Mouse (Mus musculus) frontal cortex, postnatal 14 days (tissue): Measurements from ENCODE around the gene Dlgap1.
"Not testable (repeated sequence)": the region's sequence is repeated elsewhere in the genome, so short reads cannot be mapped to it uniquely, and the experiment has no call there.

Source experiments
- DNase-seq, 2 experiments: peaks; one replicate each; pipeline ENCODE4 v3.0.0; 2022; ENCODE audit warnings: low spot score in 2 of 2

Dlgap1 gene

DNA sequence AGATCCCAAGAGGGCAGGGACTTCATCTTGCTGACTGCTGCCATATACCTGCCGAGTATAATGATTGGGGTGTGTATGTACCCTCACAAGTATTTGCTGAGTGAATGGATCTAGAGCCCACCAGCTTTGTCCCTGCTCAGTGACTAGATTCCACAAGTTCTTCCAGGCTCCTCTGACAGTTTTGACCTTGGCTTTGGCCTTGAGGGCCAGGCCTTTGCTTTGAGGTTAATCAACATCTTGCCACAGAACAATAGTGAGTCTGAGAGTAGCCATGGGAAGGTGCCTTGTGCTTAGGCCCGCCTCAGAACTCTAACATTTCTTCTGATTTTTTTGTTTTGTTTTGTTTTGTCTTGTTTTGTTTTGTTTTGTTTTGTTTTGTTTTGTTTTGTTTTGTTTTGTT lies 837.7 kb downstream of the Dlgap1 start:
- no peak for DNase-seq

DNA sequence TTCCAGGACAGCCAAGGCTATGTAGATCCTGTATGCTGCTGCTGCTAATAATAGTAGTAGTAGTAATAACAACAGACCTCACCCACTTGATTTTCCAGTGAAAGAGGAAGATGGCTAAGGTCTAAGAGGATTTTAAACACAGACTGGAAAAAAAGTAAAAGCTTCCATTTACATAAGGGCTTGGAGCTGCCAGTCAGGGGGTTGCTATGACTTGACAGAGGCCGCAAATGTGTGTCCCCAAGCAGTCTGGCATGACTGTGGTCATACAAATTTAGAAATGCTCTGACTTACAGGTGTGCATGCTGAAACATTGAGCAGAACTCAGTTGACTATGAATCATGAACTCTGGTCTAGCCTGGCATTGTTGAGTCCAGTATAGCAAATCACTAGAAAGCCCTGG lies 839.0 kb downstream of the Dlgap1 start:
- DNase-seq: no peak

DNA sequence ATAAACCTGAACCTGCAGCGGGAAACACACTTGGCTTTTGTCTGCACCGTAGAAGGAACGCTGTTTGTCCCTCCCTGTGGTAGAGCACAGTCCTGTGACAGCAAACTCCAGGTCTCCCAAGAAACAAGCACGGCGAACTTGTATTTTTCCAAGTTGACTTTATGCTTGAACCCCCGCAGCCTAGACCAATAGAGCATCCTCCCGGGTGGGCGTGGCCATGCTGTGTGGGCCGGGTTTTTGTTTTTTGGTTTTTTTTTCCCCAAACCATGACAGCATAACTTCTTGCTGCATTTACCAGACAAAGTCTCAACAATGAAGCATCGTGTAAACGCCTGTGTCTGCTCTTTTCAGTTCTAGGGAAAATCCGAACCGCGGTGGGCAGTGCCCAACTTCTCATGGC lies 840.0 kb downstream of the Dlgap1 start:
- DNase-seq: no peak

DNA sequence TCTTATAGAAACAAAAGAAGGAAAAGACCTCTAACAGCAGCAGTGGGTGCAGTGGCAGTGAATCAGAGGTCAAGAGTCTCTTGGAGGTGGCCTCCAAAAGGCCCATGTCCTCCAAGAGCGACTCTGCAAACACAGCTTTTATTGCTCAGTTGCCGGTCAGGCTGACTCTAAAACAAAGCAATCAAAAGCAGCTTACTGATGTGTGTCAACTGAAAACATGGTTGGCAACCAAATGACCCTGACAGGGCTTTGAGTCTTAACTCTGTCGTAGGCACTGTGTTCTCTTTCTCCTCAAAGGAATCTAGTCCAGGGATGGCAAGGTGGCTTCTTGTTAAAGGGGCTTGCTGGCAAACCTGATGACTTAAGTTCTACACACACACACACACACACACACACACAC lies 840.9 kb downstream of the Dlgap1 start:
- DNase-seq: no peak

DNA sequence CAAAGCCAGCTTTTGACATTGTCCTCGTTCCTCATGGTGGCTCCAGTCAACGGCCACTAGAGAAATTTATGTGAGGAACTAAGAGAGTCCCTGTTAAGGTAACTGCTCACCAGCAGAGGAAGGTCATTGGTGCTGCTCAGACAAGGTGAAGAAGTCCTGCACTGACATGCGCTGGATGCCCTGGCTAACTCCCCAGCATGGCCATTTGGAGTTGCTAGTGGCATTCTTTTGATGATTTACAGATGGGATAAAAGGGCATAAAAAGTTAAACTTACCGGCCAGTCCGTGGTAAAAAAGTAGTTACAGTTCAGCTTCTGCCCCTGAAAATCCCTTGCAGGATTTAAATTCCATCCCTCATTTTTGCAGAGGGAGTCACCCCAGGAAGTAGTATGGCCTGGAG lies 841.9 kb downstream of the Dlgap1 start:
- no peak for DNase-seq

DNA sequence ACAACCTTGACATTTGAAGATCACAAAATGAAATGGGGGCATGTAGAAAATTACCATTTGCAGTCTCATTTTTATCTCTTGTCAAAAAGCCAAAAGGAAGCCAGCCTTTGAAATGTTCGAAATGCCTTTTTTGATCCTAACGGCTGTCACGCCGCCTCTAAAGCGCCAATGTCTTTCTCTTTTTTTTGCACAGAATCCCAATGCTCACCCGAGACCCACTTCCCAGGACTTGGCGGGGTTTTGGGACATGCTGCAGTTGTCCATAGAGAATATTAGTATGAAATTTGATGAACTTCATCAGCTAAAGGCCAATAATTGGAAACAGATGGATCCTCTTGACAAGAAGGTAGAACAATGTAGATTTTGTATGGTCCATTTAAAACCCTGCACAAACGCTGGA lies 846.1 kb downstream of the Dlgap1 start:
- no peak for DNase-seq

DNA sequence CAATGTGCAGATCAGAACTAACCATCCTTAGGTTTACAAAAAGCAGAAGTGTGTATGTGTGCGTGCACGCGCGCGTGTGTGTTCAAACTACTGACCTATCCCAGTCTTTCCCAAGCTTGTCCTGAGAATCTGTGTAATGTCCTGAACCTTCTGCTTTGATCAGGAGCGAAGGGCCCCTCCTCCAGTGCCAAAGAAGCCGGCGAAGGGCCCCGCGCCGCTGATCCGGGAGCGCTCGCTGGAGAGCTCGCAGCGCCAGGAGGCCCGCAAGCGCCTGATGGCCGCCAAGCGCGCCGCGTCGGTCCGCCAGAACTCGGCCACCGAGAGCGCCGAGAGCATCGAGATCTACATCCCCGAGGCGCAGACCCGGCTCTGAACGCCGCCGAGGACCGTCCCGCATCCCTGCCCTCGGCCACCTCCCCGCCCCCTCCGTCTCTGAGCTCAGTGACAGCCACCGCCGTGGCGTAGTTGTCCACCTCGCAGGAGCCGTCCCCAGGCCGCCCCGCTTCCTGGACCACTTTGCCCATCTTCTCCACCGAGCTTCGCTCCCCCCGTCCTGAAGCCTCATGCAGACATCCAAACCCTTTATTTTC lies 849.1 kb downstream of the Dlgap1 start:
- no peak for DNase-seq

DNA sequence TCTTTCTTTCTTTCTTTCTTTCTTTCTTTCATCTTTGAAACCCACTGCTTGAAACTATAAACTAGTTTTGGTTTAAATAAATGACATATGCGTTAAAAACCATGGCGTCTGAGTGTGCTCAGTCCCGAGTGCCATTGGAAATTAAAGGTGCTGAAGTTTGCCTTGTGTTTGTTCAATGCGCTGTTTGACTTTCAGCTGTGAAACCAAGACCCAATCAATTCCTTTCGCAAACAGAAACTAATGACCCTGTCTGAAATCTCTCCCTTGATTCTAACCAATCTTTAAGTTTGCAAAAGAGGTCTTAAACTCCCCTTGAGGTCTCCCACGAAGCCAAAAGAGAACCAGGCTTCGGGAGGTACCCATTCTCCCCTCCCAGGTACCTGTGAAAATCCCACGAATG lies 854.2 kb downstream of the Dlgap1 start:
- no peak for DNase-seq

DNA sequence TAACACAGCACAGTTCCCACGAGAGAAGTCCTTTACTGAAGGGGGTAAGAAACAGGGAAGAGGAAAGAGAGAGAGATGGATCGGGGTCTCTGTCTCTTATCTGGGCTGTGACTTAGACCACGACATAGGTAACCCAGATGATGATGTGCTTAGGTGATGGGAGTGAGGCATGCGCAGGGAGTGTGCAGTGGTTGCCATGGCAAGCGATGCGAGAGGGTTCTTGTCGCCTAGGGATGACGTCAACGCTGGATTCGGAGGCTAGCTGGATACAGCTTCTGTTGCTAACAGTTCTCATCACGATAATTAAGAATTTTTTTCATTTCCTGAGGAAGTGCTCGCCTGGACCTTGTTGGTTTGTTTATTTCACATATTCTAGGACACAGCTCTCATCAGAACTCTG lies 857.4 kb downstream of the Dlgap1 start:
- DNase-seq: peak; percentile 61 to 73

DNA sequence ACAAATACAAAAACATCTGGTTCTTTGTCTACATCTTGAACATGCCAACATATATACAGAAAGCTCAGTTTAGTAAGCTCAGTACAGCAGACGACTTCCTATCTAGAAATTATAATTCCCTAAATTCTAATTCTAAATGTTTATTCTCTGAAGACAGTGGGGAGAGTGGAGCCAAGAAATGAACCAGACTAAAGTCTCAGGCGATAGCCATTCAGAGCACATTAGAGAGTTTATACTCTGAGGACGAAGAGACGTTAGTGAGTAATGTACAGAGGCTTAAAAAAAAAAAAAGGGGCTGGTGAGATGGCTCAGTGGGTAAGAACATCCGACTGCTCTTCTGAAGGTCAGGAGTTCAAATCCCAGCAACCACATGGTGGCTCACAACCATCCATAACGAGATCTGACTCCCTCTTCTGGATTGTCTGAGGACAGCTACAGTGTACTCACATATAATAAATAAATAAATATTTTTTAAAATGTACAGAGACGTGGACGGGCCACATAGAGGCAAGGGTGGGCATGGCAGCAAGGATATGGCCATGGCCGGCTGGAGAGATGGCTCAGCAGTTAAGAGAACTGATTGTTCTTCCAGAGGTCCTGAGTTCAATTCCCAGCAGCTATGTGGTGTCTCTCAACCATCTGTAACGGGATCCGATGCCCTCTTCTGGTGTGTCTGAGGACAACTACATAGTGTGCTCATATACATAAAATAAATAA lies 858.7 kb downstream of the Dlgap1 start:
- not testable (repeated sequence) for DNase-seq

DNA sequence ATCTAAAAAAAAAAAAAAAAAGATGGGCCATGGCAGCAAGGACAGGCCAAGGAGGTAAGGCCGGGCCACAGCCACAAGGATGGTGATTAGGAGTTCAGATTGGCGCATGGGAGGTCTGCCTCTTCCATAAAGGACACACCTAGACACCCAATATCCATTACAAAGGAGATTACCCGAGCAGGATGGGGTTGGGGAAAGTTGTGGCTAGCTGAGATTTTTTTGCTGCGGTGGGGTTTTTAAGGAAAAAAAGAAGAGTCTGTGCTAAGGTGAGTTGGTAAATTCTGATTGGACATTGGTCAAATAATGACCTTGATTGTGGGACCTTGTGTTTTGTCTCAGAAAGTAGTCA lies 859.3 kb downstream of the Dlgap1 start:
- DNase-seq: no peak

DNA sequence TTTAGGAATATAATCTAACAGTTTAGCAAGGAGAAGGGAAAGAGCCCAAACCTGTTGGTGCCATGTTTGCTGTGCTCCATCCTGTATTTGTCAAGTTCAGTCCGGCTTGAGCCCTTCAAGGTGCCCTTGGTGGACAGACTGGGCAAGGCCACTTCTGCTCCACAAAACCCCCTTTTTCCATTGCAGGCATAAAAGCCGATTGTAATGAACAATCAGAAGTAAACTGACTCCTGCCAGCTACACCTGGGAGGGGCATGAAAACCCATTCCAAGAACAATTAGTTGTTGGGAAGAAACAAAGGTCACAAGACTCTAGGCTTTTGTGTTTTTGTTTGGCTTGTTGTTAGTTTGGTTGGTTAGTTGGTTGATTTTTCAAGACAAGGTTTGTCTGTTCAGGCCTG lies 859.7 kb downstream of the Dlgap1 start:
- DNase-seq: no peak

DNA sequence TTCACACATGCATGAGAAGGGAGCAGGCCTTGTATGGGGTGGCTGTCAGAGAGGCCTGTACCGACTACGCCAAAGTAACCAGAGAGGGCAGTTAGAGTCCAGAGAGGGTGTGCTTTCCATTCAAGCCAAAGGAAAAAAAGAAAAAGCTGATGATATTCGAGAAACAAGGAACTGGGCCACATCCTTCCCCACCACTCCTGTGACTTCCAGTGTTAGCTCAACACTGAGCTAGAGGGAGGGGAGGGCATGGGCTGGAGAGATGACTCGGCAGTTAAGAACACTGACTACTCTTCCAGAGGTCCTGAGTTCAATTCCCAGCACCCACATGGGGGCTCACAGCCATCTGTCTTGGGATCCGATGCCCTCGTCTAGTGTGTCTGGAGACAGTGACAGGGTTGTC lies 860.3 kb downstream of the Dlgap1 start:
- no peak for DNase-seq

DNA sequence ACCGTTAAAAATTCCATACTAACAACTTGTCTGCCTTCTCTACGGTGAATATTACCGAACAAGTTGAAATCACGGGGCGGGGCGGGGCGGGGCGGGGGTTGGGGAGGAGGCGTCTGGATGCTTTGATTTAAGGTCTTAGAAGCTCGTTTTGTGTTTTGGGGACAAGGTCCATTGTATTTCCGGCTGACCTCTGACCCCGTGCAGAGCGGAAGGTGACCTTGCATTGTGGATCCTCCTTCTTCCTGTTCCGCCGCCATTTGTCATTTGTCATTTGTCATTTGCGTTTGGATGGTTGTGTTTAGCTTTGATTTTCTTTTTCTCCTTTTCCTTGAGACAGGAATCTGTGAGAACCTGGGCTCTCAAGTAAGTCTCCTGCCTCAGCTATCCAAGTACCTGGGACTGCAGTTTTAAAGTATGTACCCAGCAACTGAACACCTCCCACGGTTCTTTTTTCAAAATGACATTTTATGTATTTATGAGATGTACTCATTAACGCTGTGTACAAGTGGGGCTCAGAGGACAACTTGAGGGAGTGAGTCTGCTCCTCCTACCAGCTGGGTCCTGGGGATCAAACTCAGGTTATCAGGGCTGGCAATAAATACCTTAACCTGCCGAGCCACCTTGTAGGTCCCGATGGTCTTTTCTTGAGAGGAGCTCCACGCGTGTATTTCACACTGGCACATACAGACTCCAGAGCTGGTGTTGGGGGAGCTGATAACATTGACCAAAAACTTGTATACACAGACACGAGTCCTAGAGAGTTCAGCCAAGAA lies 861.3 kb downstream of the Dlgap1 start:
- no peak for DNase-seq

DNA sequence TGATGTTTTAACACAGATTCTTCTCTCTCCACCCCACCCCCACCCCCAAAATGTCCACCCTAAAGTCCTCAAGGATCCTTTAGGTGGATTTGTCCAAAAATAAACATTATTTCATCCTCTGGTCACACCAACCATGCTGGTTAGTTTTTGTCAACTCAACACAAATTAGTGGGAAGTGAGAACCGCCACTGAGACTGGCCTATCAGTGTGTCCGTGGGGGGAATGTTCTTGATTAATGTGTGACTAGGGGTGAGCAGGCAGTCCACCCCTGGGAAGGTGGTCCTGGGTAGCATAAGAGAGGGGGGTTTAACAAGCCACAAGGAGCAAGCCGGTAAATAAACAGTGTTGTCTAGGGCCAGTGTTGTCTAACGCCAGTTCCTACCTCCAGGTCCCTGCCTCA lies 862.7 kb downstream of the Dlgap1 start:
- no peak for DNase-seq

DNA sequence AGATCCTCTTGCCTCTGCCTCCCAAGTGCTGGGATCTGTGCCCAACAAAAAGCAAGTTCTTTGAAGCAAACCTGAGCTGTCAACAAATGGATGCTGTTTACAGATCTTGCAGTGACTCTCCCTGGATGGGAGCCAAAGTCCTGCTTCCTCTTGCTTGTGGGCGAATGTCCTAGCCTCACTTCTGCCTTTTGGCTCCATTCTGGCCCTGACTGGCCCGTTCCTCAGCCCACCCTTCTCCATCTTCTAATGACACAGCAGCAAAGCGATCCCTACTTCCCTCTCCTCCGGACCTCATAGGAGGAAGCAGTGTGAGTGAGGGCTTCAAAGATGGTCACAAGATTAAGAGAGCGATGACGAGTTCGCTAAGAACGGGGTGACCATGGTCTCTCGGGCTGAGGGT lies 863.7 kb downstream of the Dlgap1 start:
- DNase-seq: no peak

DNA sequence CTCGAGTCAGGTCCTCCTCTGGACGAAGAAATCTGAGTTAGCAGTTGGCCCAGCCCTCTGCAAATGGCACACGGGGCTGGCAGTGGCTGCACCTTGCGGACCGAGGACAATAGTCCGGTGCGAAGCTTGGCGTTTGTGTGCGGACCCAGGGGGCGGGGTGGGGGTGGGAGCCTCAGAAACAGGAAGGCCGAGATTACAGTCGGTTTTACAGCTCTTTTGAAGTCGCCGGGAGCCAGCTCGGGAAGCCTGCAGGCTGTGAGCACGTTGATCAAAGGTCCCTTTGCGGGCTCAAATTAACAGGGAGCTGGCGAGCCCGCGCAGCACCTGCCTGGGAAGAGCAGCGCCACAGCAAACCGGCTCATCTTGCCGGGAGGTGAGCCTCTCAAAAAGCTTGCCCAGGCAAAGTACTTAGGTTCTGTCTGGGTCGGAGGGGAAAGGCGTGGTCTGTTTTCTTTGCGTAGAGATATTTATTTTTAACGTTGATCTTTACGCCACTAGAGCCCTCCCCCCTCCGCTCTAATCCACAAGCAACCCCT lies 865.6 kb downstream of the Dlgap1 start:
- DNase-seq: no peak

DNA sequence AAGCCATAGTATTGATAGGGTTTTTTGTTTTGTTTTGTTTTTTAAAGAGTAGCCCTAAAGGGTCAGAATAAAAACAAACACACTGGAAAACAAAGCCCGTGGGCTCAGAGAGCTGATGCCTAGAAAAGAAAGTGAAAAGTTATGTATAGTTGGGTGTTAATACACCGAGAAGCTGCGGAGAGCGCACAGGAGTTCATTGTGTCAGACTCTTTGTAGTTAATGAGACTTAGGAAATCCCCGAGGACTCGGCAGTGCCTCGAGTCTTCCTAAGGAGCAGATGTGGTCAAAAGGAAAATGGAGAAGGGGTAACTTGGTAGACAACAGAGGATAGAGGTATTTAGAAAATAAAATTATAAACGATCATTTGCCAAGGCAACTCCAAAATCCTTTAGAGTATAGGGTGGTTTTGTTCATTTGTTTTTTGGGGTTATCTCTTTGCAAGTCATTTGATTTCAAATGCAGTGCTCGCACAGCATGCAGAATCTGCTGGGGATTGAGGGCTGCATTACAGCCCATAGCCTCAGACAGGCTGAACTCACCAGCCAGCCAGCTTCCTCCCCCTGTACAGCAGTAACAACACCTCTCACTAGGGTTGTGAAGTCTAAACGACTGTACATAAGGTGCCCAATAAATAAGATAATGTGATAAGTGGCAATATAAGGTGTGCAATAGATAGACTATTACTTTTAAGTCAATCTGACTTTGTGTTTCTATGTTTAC lies 866.4 kb downstream of the Dlgap1 start:
- DNase-seq: no peak

DNA sequence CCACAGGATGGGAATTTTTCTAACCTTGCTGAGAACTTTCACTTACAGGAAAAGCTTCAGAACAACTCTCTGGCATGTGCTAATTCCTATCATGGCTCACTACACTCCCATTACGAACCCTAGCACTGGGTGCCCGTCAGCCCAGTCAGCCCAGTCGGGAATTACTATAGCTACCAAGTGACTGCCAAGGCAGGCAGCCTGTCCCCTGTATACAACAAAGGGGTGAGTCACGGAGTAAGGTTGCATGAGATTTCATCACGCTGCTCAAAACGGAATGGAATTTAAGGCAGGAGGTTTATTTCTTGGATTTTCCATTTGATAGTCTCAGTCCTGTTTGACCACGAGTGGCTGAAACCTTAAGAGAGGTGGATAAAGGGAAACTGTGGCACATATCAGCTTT lies 867.9 kb downstream of the Dlgap1 start:
- DNase-seq: no peak

DNA sequence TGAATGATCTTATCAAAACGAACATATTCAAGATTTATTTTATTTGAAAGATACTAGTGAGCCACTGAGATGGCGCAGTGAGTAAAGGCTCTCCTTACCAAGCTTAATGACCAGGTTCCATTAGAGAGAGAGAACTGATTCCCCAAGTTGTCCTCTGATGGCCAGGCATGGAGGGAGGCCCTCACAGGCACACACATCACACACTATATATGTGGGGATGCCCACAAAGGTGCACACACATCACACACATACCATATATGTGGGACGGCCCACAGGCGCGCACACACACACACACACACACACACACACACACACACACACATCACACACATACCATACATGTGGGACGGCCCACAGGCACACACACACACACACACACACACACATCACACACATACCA lies 868.6 kb downstream of the Dlgap1 start:
- not testable (repeated sequence) for DNase-seq

DNA sequence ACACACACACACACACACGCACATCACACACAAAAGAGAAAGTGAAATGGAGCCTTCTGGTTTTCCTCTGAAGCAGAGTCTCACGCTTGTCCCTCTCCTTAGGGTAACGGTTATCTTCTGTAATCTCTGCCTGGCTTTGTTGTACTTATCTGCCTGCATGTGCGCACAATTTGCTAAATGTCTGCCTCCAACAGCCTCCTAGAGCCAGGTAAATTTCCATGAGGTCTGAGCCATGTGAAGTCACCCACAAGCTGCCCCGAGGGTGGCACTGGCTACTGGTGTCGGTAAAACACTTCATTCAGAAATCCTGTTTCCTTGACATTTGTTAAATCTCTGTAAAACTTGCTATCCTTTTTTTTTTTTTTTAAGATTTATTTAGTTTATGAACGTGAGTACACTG lies 869.2 kb downstream of the Dlgap1 start:
- DNase-seq: no peak

DNA sequence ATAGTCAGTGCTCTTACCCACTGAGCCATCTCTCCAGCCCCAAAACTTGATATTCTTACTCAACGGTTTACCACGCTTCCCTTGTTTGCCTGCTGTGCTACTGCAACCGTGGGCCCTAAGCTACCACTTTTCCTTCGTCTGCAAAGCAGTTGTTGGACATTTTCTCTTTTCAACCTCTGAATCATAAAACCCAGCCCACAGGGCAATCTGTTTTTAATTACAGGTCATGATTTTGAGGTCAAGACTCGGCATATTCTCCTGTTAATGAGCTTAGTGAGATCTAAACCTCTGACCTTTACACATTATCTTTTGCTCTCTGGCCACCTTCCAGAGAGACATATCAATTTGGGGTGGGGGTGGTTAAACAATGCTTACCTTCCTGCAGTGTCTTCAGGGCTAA lies 869.7 kb downstream of the Dlgap1 start:
- no peak for DNase-seq
